Mouse (Mus musculus) cerebellum, adult 11 months (tissue): ENCODE measurements around the gene Nsmf.

Experiments
- DNase-seq: peaks from one replicate; pipeline ENCODE4 v3.0.0; 2022

The Nsmf gene

DNA sequence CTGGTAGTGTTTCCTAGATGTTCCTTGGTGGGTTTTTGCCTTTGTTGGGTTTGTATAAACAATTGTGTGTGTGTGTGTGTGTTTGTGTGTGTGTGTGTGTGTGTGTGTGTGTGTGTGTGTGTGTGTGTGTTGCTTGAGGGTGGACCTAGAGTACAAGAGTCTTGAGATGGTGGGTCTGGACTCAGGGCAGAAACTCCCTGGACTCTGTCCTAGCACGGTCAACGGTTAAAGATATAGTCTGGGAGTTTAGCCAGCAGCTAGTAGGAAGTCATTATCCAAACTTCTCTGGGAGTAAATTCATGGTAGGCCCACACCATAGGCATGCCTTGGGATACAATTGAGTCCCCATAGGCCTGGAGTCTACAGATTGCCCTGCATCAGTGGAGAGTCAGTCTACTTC, 33.7 kb downstream of the Nsmf start:
- no peak for DNase-seq

DNA sequence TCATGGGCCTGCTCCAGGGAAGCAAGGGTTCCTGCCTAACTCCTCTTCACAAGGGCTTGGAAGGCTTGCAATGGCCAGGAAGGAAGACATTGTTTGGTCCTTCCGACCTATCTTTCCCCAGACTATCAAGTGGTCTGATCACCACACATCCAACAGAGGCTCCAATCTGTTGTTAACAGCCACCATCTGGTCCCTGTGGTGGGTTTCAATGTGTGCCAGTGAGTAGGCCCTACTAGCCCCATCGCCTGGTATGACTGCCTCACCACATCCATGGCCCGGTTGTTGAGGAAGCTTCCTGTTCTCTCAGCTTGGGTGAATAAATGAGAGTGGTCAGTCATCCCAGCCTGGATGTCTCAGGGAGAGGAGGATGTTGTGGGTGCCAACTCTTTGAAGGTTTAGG, 34.5 kb downstream of the Nsmf start:
- DNase-seq: no peak

DNA sequence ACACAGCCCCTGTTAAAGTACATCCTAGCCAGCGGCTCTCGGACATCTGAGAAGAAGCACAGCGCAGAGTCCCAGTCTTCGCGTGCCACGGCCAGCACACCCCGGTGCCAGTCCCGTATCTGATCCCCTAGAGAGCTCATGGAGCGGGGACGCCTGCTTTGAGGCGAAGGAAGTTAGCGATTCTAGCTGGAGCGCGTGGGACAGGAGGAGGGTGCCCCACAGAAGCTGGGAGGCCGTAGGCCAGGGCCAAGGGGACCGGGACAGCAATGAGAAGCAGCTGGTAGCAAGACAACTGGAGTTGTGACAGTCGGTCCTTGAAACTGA, 40.6 kb downstream of the Nsmf start:
- no peak for DNase-seq

DNA sequence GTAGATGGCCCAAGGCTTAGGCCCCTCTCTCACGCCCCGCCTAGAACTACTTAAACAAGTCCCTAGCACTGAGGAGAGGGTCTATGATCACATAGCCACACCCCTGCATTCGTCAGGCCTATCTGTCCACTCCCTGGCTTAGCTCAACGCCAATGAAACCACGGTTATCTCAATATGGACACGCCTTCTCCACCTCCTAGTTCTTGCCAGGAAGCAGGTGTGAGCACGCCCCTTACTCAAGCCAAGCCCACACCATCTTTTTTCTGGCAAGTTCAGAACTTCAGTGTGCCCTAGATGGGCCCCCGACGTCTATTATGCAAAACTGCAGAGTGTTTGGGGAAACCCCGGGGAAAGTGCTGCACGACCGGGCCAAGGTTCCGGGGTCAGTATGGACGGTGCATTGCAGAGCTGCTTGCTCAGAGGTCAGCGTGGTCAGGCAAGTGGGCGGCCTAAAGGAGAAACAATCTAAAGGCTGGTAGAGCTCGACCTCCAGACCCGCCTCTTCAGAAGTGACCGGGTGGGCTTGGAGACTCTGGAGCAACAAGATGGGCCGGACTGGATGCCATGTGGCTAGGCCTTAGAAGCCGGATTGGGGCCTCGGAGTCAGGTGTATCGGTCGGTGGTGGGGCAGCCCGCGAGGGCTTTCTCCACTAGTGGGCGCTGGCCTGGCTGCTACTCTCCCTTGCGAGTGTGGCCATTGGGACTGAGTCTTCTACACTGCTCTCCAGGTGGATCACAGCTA, 41.1 kb downstream of the Nsmf start, which contains the start of gene Noxa1:
Gene Noxa1 (minus strand): TSS at position 41 of the 742 bp plus-strand sequence.
- no peak for DNase-seq

DNA sequence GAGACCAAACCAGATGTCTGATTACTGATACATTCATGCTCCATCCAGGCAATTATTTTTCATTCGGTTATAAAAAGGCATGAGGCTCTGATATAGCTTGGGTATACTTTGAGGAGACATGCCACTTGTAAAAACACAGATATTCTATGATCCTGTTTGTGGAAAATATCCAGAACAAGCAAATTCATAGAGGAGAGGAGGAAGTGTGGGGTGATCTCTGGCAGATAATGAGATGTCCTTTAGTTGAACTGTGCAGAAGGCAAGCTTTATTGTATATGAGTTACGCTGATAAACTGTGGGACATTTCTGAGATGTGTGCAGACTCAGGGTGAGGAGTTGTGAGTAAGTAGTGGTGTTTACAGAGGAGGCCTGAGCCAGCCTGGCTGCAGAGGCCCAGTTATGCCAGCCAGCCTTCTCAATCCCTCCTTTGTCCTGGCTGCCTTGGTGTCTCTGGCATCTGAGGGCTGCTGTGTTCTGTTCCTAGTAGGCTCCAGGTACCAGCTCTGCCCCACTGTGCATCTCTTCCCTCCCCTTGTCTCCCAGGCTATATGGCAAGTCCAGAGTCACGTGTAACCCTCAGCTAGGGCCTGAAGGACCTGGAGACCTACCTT, 44.0 kb downstream of the Nsmf start:
- DNase-seq: no peak

DNA sequence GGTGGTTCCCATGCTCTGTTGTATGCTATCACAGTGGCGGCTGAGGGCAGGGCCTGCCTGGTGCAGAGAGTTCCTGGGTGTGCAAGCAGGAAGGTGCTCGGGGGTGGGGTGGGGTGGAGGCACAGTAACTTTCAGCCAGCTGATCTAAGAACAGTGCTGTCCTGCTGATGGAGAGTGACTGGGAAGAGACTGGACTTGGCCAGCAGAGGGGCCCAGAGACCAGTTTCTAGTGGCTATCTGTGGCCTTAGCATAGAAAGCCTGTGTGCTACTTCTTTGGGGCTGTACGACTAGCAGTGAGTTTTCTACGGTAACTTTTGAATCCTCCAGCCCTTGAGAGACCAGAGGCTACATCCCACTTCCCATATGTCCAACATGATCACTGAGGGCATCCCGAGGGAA, 44.8 kb downstream of the Nsmf start:
- DNase-seq: no peak

DNA sequence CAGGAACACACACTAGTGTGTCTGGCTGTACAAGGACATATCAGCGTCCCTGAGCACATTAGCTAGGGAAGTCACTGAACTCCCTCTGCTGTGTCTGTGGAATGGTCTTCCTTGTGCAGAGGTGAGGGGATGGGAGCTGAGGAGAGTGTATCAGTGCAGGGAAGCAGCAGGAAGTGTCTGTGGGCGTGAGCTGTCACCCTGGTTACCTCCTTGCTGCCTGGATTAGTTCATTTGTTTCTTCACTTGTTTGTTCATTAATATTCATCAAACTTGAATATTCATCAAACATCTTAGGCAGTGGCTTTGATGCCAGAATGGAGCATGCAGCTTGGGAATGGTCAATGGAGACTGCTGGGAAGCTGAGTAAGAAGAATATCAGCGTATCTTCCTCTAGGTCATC, 45.5 kb downstream of the Nsmf start:
- DNase-seq: no peak

DNA sequence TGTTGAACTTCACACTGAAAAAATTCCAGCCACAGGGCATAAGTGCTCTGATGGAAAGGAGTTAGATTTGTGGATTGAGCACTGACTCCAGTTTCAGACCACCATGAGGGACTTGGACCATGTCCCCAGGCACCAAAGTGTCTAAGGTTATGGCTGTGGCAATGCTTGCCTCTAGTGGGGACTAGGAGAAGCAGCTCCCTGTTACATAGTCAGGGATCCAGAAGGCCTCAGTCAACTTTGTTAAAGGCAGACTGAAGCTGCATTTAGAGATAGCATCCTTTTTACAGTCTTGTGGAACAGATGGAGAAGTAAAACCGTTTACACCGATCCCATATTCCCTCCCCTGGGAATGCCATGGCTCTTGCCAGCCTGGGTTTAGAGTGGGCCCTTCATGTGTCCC, 50.0 kb downstream of the Nsmf start:
- no peak for DNase-seq

DNA sequence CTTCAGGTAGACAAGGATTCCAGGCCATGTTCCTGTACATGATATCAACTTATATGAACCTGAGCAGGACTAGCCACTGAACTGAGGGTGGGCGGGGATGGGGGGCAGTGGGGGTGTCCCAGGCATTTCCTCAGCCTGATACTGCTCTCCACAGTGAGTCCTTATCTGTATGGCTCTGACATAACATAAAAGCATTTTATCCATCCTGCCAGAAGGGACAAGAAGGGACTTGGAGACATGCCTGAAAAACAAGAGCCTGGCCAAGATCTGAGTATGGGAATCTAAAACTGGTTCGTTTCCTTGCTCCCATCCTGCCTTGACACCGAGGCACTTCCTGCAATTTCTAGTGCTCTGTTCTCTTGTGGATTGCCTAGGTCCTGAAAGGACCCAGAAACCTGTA, 51.9 kb downstream of the Nsmf start:
- no peak for DNase-seq

DNA sequence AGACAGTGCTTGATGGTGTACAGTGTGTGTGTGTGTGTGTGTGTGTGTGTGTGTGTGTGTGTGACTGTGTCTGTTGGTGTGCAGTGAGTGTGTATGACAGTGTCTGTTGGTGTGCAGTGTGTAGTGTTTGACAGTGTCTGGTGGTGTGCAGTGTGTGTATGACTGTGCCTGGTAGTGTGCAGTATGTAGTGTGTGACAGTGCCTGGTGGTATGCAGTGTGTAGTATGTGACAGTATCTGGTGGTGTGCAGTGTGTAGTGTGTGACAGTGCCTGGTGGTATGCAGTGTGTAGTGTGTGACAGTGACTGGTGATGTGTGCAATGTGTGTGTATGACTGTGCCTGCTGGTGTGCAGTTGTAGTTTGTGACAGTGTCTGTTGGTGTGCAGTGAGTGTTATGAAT, 55.3 kb downstream of the Nsmf start:
- DNase-seq: no peak

GRCm38 (mm10) chr2:25110505-25111183, 56.5 kb downstream of the Nsmf start:
- DNase-seq: no peak

DNA sequence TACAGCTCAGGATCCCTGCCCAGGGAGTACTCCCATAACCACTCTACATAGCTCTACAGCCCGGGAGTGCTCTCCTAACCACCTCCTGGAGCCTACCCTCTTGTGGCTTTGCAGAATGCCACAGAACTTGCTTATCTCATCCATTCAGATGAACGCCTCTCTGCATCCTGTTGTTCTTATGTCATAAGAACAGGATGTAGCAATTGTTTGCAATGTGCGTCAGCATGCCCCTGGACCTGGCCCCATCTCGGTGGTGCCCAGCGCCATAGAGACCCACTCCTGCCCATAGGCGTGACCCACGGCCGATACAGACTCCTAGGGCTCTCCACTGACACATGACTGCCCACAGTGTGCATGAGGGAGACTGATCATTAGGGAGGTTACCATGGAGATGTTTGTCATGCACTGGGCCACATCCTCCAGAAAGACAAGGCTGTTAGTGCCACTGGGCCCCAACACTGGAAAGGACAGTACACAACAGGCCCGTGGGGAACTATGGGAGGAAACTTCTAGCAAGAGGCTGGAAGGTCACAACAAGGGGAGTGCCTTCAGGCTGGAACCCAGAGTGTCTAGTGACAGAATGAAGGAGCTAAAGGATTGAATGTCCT, 57.1 kb downstream of the Nsmf start:
- no peak for DNase-seq
